Mouse (Mus musculus): ENCODE data around the gene Elf4. TPM values are rescaled to one million over a fixed set of nuclear protein-coding genes. Genes with fewer than 3 reads are reported as not detected.

Elf4 gene
- polyA plus RNA-seq, 1 experiment from 2014 or later: 1.6 TPM

- Histone ChIP-seq H3K4me1 (no peaks in the 10 kb centered on the region), H3K36me3 (no peaks in the 10 kb centered on the region), H3K27me3 (no peaks in the 10 kb centered on the region), H3K4me3 (no peak overlapping the region), H3K4me2 (replicated peaks) (no peak overlapping the region), H3K27ac (replicated peaks) (no peak overlapping the region), H3K9ac (replicated peaks) (no peak overlapping the region), H3K9me3 (no peaks in the 10 kb centered on the region)
- no peak for ATAC-seq (ENCODE audit: low FRiP score, low read depth)
- 84% methylated on average over 1 of the region's 1 CpGs for WGBS
Observed at GRCm38 (mm10) chrX:48434251-48434650, 28.7 kb downstream of the Elf4 start.

GRCm38 (mm10) chrX:48433527-48433899, 29.4 kb downstream of the Elf4 start:
- no peak overlapping the region for H3K4me2 ChIP-seq (replicated peaks)
- no peaks in the 10 kb centered on the region for H3K27me3 ChIP-seq
- no peaks in the 10 kb centered on the region for H3K9me3 ChIP-seq
- no peaks in the 10 kb centered on the region for H3K36me3 ChIP-seq
- no peak for ATAC-seq (ENCODE audit: low FRiP score, low read depth)
- no peaks in the 10 kb centered on the region for H3K4me1 ChIP-seq
- no peak overlapping the region for H3K27ac ChIP-seq (replicated peaks)
- H3K4me3 ChIP-seq: no peak overlapping the region
- 80% methylated on average over 3 of the region's 6 CpGs for WGBS
- H3K9ac ChIP-seq (replicated peaks): no peak overlapping the region

GRCm38 (mm10) chrX:48432599-48433526, 30.1 kb downstream of the Elf4 start:
- no peaks in the 10 kb centered on the region for H3K27me3 ChIP-seq
- no peak overlapping the region for H3K4me2 ChIP-seq (replicated peaks)
- H3K4me3 ChIP-seq: no peak overlapping the region
- no peak overlapping the region for H3K9ac ChIP-seq (replicated peaks)
- no peak for ATAC-seq (ENCODE audit: low FRiP score, low read depth)
- WGBS: 66% methylated on average over 15 of the region's 15 CpGs
- H3K9me3 ChIP-seq: no peaks in the 10 kb centered on the region
- no peak overlapping the region for H3K27ac ChIP-seq (replicated peaks)
- H3K36me3 ChIP-seq: no peaks in the 10 kb centered on the region
- no peaks in the 10 kb centered on the region for H3K4me1 ChIP-seq

- H3K27ac ChIP-seq (replicated peaks): no peak overlapping the region
- no peaks in the 10 kb centered on the region for H3K36me3 ChIP-seq
- no peak for ATAC-seq (ENCODE audit: low FRiP score, low read depth)
- no peaks in the 10 kb centered on the region for H3K4me1 ChIP-seq
- no peak overlapping the region for H3K4me3 ChIP-seq
- 40% methylated on average over 6 of the region's 6 CpGs for WGBS
- H3K9ac ChIP-seq (replicated peaks): no peak overlapping the region
- H3K9me3 ChIP-seq: no peaks in the 10 kb centered on the region
- H3K4me2 ChIP-seq (replicated peaks): no peak overlapping the region
- H3K27me3 ChIP-seq: no peaks in the 10 kb centered on the region
Observed at GRCm38 (mm10) chrX:48429538-48429937, 33.4 kb downstream of the Elf4 start.

GRCm38 (mm10) chrX:48429100-48429499, 33.8 kb downstream of the Elf4 start:
- ATAC-seq (ENCODE audit: low FRiP score, low read depth): no peak
- H3K27me3 ChIP-seq: no peaks in the 10 kb centered on the region
- H3K27ac ChIP-seq (replicated peaks): no peak overlapping the region

GRCm38 (mm10) chrX:48428642-48429041, 34.3 kb downstream of the Elf4 start:
- H3K4me3 ChIP-seq: no peak overlapping the region
- no peak overlapping the region for H3K9ac ChIP-seq (replicated peaks)
- no peaks in the 10 kb centered on the region for H3K27me3 ChIP-seq
- H3K27ac ChIP-seq (replicated peaks): no peak overlapping the region
- ATAC-seq (ENCODE audit: low FRiP score, low read depth): no peak
- H3K4me2 ChIP-seq (replicated peaks): no peak overlapping the region
- no peaks in the 10 kb centered on the region for H3K9me3 ChIP-seq
- no peaks in the 10 kb centered on the region for H3K4me1 ChIP-seq
- 84% methylated on average over 8 of the region's 8 CpGs for WGBS
- no peaks in the 10 kb centered on the region for H3K36me3 ChIP-seq

More at GRCm38 (mm10) chrX:48429100-48429499, 33.8 kb downstream of the Elf4 start:
- H3K4me2 ChIP-seq (replicated peaks): no peak overlapping the region
- no peak overlapping the region for H3K4me3 ChIP-seq
- H3K4me1 ChIP-seq: no peaks in the 10 kb centered on the region
- no peaks in the 10 kb centered on the region for H3K36me3 ChIP-seq
- no peaks in the 10 kb centered on the region for H3K9me3 ChIP-seq
- H3K9ac ChIP-seq (replicated peaks): no peak overlapping the region

- H3K4me1 ChIP-seq: no peaks in the 10 kb centered on the region
- H3K9me3 ChIP-seq: no peaks in the 10 kb centered on the region
- no peak for ATAC-seq (ENCODE audit: low FRiP score, low read depth)
- no peaks in the 10 kb centered on the region for H3K27me3 ChIP-seq
- no peak overlapping the region for H3K9ac ChIP-seq (replicated peaks)
- H3K27ac ChIP-seq (replicated peaks): no peak overlapping the region
- 85% methylated on average over 6 of the region's 6 CpGs for whole genome bisulfite sequencing
- no peaks in the 10 kb centered on the region for H3K36me3 ChIP-seq
- no peak overlapping the region for H3K4me2 ChIP-seq (replicated peaks)
- no peak overlapping the region for H3K4me3 ChIP-seq
Observed at GRCm38 (mm10) chrX:48428241-48428640, 34.7 kb downstream of the Elf4 start.

- WGBS: 73% methylated on average over 7 of the region's 7 CpGs
- Histone ChIP-seq H3K9me3 (no peaks in the 10 kb centered on the region), H3K27me3 (no peaks in the 10 kb centered on the region), H3K4me2 (replicated peaks) (no peak overlapping the region), H3K36me3 (no peaks in the 10 kb centered on the region), H3K27ac (replicated peaks) (no peak overlapping the region), H3K4me3 (no peak overlapping the region), H3K9ac (replicated peaks) (no peak overlapping the region), H3K4me1 (no peaks in the 10 kb centered on the region)
- ATAC-seq (ENCODE audit: low FRiP score, low read depth): no peak
Observed at GRCm38 (mm10) chrX:48425280-48425679, 37.7 kb downstream of the Elf4 start.

GRCm38 (mm10) chrX:48424583-48424982, 38.3 kb downstream of the Elf4 start:
- no peak for ATAC-seq (ENCODE audit: low FRiP score, low read depth)
- H3K4me2 ChIP-seq (replicated peaks): no peak overlapping the region
- no peak overlapping the region for H3K9ac ChIP-seq (replicated peaks)
- H3K27me3 ChIP-seq: no peaks in the 10 kb centered on the region
- H3K4me1 ChIP-seq: no peaks in the 10 kb centered on the region
- 57% methylated on average over 3 of the region's 3 CpGs for WGBS
- H3K4me3 ChIP-seq: no peak overlapping the region
- no peaks in the 10 kb centered on the region for H3K9me3 ChIP-seq
- H3K36me3 ChIP-seq: no peaks in the 10 kb centered on the region
- H3K27ac ChIP-seq (replicated peaks): no peak overlapping the region

GRCm38 (mm10) chrX:48423671-48424070, 39.3 kb downstream of the Elf4 start:
- Histone ChIP-seq H3K9me3 (no peaks in the 10 kb centered on the region), H3K36me3 (no peaks in the 10 kb centered on the region), H3K4me1 (no peaks in the 10 kb centered on the region), H3K4me2 (replicated peaks) (no peak overlapping the region), H3K27ac (replicated peaks) (no peak overlapping the region), H3K4me3 (no peak overlapping the region), H3K9ac (replicated peaks) (no peak overlapping the region), H3K27me3 (no peaks in the 10 kb centered on the region)
- no peak for ATAC-seq (ENCODE audit: low FRiP score, low read depth)
- WGBS: 62% methylated on average over 1 of the region's 1 CpGs

GRCm38 (mm10) chrX:48422986-48423385, 39.9 kb downstream of the Elf4 start:
- Histone ChIP-seq H3K4me2 (replicated peaks) (no peak overlapping the region), H3K9ac (replicated peaks) (no peak overlapping the region), H3K36me3 (no peaks in the 10 kb centered on the region), H3K4me1 (no peaks in the 10 kb centered on the region), H3K9me3 (no peaks in the 10 kb centered on the region), H3K27ac (replicated peaks) (no peak overlapping the region), H3K4me3 (no peak overlapping the region), H3K27me3 (no peaks in the 10 kb centered on the region)
- no peak for ATAC-seq (ENCODE audit: low FRiP score, low read depth)
- 38% methylated on average over 4 of the region's 4 CpGs for WGBS

- Histone ChIP-seq H3K4me3 (no peak overlapping the region), H3K4me1 (no peaks in the 10 kb centered on the region), H3K4me2 (replicated peaks) (no peak overlapping the region), H3K9me3 (no peaks in the 10 kb centered on the region), H3K36me3 (no peaks in the 10 kb centered on the region), H3K27me3 (no peaks in the 10 kb centered on the region), H3K9ac (replicated peaks) (no peak overlapping the region), H3K27ac (replicated peaks) (no peak overlapping the region)
- no peak for ATAC-seq (ENCODE audit: low FRiP score, low read depth)
- WGBS: 89% methylated on average over 2 of the region's 2 CpGs
Observed at GRCm38 (mm10) chrX:48418417-48418816, 44.5 kb downstream of the Elf4 start.

- no peaks in the 10 kb centered on the region for H3K27me3 ChIP-seq
- no peak for ATAC-seq (ENCODE audit: low FRiP score, low read depth)
- no peak overlapping the region for H3K27ac ChIP-seq (replicated peaks)
- no peak overlapping the region for H3K9ac ChIP-seq (replicated peaks)
- no peaks in the 10 kb centered on the region for H3K4me1 ChIP-seq
- no peak overlapping the region for H3K4me3 ChIP-seq
- H3K36me3 ChIP-seq: no peaks in the 10 kb centered on the region
- 87% methylated on average over 5 of the region's 5 CpGs for WGBS
- H3K4me2 ChIP-seq (replicated peaks): no peak overlapping the region
- no peaks in the 10 kb centered on the region for H3K9me3 ChIP-seq
Observed at GRCm38 (mm10) chrX:48414291-48414690, 48.6 kb downstream of the Elf4 start.
